Mouse (Mus musculus) spleen, adult 2 months (tissue): ENCODE measurements around the gene Itgae.

ENCODE experiments used
- CTCF ChIP-seq: fragments of 200-500 bp; IDR thresholded peaks from 2 replicates; pipeline ENCODE4 v1.5.1; 2011; ENCODE audit warnings: mild to moderate bottlenecking, inconsistent platforms; ENCODE audit not compliant: insufficient read depth, insufficient read length, insufficient replicate concordance; ENCODE audit errors: extremely low read depth
- POLR2A ChIP-seq: fragments of 200-500 bp; IDR thresholded peaks from 2 replicates; pipeline ENCODE4 v1.6.1; 2011; ENCODE audit warnings: low read depth, low read length, inconsistent platforms

DNA sequence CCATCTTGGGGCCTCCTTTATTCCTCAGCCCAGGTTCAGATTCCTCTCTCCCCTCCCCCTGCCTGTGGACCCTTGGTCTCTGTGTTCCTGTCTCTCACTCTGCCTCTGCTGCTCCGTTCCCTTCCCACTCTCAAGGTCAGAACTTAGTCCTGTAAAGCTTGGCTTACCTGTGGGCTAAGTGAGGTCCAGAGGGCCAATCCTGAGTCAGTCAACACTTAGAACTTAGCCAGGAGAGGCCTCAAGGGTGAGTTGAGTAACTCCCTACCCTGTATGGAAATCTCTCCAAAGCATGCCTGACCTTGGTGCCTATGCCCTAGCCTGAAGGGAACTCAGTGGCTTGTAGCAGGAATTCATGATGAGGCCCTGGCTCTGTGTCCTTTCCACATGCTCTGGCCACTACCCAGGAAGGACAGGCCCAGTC, 53.9 kb downstream of the Itgae start:
- no peak for TF ChIP-seq CTCF
- no peak for TF ChIP-seq POLR2A
